Mouse (Mus musculus): ENCODE data around the gene Nexmif.
"Not testable (repeated sequence)": the region's sequence is repeated elsewhere in the genome, so short reads cannot be mapped to it uniquely, and the experiment has no call there.

Nexmif gene

GRCm38 (mm10) chrX:104200736-104201591 is at the start of gene Nexmif:
Gene Nexmif, minus strand, starts transcription at chrX:104201185.
- DNase-seq (ENCODE audit: low read depth, low spot score) = no peak

GRCm38 (mm10) chrX:104208701-104209100 is 7.7 kb upstream of the Nexmif start:
- DNase-seq (ENCODE audit: low read depth, low spot score) = no peak

GRCm38 (mm10) chrX:104201592-104202139 is 681 bp upstream of the Nexmif start:
- DNase-seq (ENCODE audit: low read depth, low spot score) = no peak

GRCm38 (mm10) chrX:104200388-104200735 is 623 bp downstream of the Nexmif start:
- DNase-seq (ENCODE audit: low read depth, low spot score) = no peak

- no peak for DNase-seq (ENCODE audit: low read depth, low spot score)
Measured at GRCm38 (mm10) chrX:104199611-104200387, 1.2 kb downstream of the Nexmif start.

- no peak for DNase-seq (ENCODE audit: low read depth, low spot score)
Measured at GRCm38 (mm10) chrX:104199070-104199469, 1.9 kb downstream of the Nexmif start.

GRCm38 (mm10) chrX:104196561-104196960 is 4.4 kb downstream of the Nexmif start:
- no peak for DNase-seq (ENCODE audit: low read depth, low spot score)

DNA sequence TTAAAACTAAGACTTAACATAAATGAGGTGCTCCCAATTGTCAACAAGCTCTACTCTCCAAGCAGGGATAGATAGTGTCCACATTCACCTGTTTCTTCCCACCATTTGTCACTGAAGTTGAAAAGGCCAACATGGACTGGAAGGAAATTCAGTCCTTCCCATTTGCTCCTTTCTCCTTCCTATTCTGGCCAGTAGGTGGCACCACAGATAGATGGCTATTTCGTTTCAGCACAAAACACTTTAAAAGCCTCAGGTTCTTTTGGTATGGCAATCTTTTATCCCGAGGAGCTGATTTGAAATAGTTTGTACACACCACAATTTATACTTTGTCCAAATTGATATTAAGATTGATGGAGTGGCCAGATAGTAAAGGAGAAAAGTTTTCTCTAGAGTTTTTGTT is 21.7 kb downstream of the Nexmif start:
- no peak for DNase-seq (ENCODE audit: low read depth, low spot score)

DNA sequence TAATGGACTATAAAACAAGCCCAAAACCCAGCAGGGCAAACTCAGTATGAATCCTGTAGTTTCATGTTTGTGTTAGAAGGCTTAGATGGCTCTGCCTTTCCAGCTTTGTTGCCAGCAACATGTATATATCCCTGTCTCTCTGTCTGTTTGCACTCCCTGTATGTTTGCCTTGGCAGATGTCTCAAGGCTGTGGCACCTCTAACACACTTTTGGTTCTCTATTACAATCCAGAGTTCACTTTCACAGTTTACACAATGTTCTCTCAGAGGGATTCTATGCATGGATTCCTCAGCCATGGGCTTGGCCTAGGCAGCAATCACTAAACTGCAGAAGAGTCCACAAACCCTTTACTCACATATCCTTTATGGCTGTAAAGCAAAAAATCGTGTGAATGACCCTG is 50.9 kb downstream of the Nexmif start:
- no peak for DNase-seq (ENCODE audit: low read depth, low spot score)

DNA sequence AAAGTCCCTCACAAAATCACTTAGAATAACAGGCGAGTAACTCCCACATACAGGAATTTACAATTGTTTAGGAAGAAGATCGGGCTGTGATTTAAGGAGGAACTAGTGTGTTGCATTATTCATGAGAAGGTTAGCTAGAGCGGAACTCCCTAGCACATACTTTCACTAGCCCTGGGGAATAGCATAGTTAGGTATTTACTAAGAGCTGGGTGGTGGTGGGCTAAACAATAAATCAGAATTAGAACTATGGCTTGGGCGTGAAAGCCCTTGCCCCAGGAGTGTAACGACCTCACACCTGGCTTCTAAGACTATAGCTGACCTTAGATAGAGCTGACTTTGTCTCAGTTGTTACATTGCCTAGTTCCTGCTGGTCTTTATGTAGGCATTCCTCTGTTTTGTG is 85.7 kb downstream of the Nexmif start:
- DNase-seq (ENCODE audit: low read depth, low spot score) = not testable (repeated sequence)

DNA sequence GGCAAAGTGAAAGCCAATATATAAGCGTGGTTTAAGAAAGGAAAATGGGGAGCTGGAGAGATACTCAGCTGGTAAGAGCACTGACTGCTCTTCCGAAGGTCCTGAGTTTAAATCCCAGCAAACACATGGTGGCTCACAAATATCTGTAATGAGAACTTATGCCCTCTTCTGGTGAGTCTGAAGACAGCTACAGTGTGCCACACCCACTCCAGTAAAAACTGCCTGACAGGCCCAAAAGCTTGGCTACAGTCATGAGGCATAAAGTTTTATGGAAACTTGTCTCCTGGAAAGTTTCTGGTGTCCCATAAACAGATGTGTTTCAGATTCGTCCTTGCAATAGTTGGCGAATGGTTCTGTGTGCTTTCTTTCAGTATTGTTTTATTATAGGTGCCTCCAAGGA is 86.4 kb downstream of the Nexmif start:
- no peak for DNase-seq (ENCODE audit: low read depth, low spot score)

GRCm38 (mm10) chrX:104054848-104055247 is 146.1 kb downstream of the Nexmif start:
- no peak for DNase-seq (ENCODE audit: low read depth, low spot score)

GRCm38 (mm10) chrX:104040276-104040675 is 160.7 kb downstream of the Nexmif start:
- DNase-seq (ENCODE audit: low read depth, low spot score) = no peak

- DNase-seq (ENCODE audit: low read depth, low spot score) = no peak
Measured at GRCm38 (mm10) chrX:104033843-104034242, 167.1 kb downstream of the Nexmif start.

GRCm38 (mm10) chrX:104032756-104033155 is 168.2 kb downstream of the Nexmif start:
- DNase-seq (ENCODE audit: low read depth, low spot score) = no peak

All from brain, embryonic 18.5 days (tissue).